8 mouse cellular contexts compared by ENCODE assay signal in genomic region chr11:11223162-11223561, GRCm38 (mm10).
DNase-seq lines count a peak whose midpoint lies in the region.

No protein-coding gene starts in this region.

- peak; percentile 45 to 59 for DNase-seq in cerebellum, postnatal 10 days
- DNase-seq in cerebellum, postnatal 25 days = no peak
- DNase-seq in kidney, postnatal 10 days = peak; percentile 8
- DNase-seq in kidney, postnatal 4 days = no peak
- peak; percentile 9 for DNase-seq in ovary, postnatal 14 days (ENCODE audit: low spot score)
- DNase-seq in ovary, postnatal 36 days (ENCODE audit: low spot score) = no peak
- DNase-seq in right cerebral cortex, postnatal 10 days (ENCODE audit: low spot score in 2 of 2) = no peak
- DNase-seq in right cerebral cortex, postnatal 36 days (ENCODE audit: low spot score in 2 of 2) = no peak

Comparison
In these comparisons a context has a peak if more than half of its experiments do, and no peak if none do; other contexts are left out.
1. DNase-seq: peak in cerebellum, postnatal 10 days (2 of 2), kidney, postnatal 10 days (single experiment) and ovary, postnatal 14 days (single experiment); none in cerebellum, postnatal 25 days (0 of 2), kidney, postnatal 4 days (0 of 2), ovary, postnatal 36 days (single experiment), right cerebral cortex, postnatal 10 days (0 of 2) and right cerebral cortex, postnatal 36 days (0 of 2).